ENCODE assay signal across 9 mouse cellular contexts in genomic region chr19:50264450-50264849, GRCm38 (mm10).
DNase-seq lines count a peak whose midpoint lies in the region; ATAC-seq and TF ChIP-seq lines count a peak whose summit lies in the region.
"Had no signal": no experiment of that assay in that cellular context is flagged by ENCODE, and none has a peak within 500 bp of the region (broad histone marks: within the 10 kb centered on the region; RNA-seq: fewer than 3 reads in every experiment).

No protein-coding gene starts in this region.

- no peaks in the 10 kb centered on the region for H3K9me3 ChIP-seq in heart, postnatal 0 days (replicated peaks; ENCODE audit: control insufficient read depth, low read length)
- H3K9me3 ChIP-seq: liver, embryonic 15.5 days had no signal

- H3K4me2 ChIP-seq in heart, postnatal 0 days (ENCODE audit: low read depth, low read length) = no peak overlapping the region
- H3K4me2 ChIP-seq: liver, embryonic 15.5 days had no signal

- no peaks in the 10 kb centered on the region for H3K36me3 ChIP-seq in heart, postnatal 0 days (replicated peaks; ENCODE audit: control insufficient read depth, insufficient read depth, low read length)
- H3K36me3 ChIP-seq: liver, embryonic 15.5 days had no signal

- H3K9ac ChIP-seq in heart, postnatal 0 days (replicated peaks; ENCODE audit: low read depth, low read length) = no peak overlapping the region
- H3K9ac ChIP-seq: liver, embryonic 15.5 days had no signal

- no peak for ATAC-seq in heart, postnatal 0 days (ENCODE audit: insufficient read depth, low read depth)
- no peak for ATAC-seq in activated CD4-positive, CD25-positive, alpha-beta regulatory T cell, adult 4 months

- H3K4me1 ChIP-seq in heart, postnatal 0 days (ENCODE audit: control insufficient read depth, insufficient read depth) = no peaks in the 10 kb centered on the region
- H3K4me1 ChIP-seq: liver, embryonic 15.5 days had no signal

- WGBS in heart, postnatal 0 days = 69% methylated on average over 1 of the region's 1 CpGs

- peak; percentile 45 for TF ChIP-seq CTCF in heart, postnatal 0 days (IDR thresholded peaks at IDR 0.05; ENCODE audit: low read depth)

- no peaks in the 10 kb centered on the region for H3K27me3 ChIP-seq in heart, postnatal 0 days (ENCODE audit: control insufficient read depth, insufficient read depth, low read length)
- H3K27me3 ChIP-seq: liver, embryonic 15.5 days had no signal

- no peak overlapping the region for H3K27ac ChIP-seq in heart, postnatal 0 days (ENCODE audit: low read depth)
- H3K27ac ChIP-seq: liver, embryonic 15.5 days had no signal

- DNase-seq in heart, postnatal 0 days (ENCODE audit: low spot score) = no peak
- no peak for DNase-seq in heart, postnatal 25 days (ENCODE audit: low spot score)
- peak; percentile 38 to 53 for DNase-seq in right cerebral cortex, adult 2 months (ENCODE audit: low spot score in 2 of 2)
- no peak for DNase-seq in right cerebral cortex, postnatal 25 days
- peak; percentile 33 for DNase-seq in embryo, embryonic 9.5 days (ENCODE audit: extremely low spot score)
- peak; percentile 4 for DNase-seq in retina, adult 2 months (ENCODE audit: low read depth, low spot score)
- no peak for DNase-seq in gastrocnemius, postnatal 14 days

- no peak for TF ChIP-seq EP300 in heart, postnatal 0 days (IDR thresholded peaks at IDR 0.05; ENCODE audit: low read depth)

- no peak overlapping the region for H3K4me3 ChIP-seq in heart, postnatal 0 days (ENCODE audit: low read depth, low read length)
- H3K4me3 ChIP-seq: liver, embryonic 15.5 days had no signal

- intact Hi-C loops in heart, postnatal 25 days (cut with DNase I) = no loop called here
- intact Hi-C loops in gastrocnemius, postnatal 14 days (cut with DNase I; ENCODE audit: low total_unique reads) = no loop called here

Comparison
In these comparisons a context has a peak if more than half of its experiments do, and no peak if none do; other contexts are left out.
1. DNase-seq: peak in right cerebral cortex, adult 2 months (2 of 2), embryo, embryonic 9.5 days (single experiment) and retina, adult 2 months (single experiment); none in heart, postnatal 0 days (single experiment), heart, postnatal 25 days (single experiment), right cerebral cortex, postnatal 25 days (single experiment) and gastrocnemius, postnatal 14 days (single experiment).